Mouse (Mus musculus): ENCODE measurements around the gene Dhx37. TPM values are rescaled to one million over a fixed set of nuclear protein-coding genes. Genes with fewer than 3 reads are reported as not detected.
A peak's percentile ranks its signal among the peaks of the same experiment; 100 is the strongest.
"Not testable (repeated sequence)": the region's sequence is repeated elsewhere in the genome, so short reads cannot be mapped to it uniquely, and the experiment has no call there.

Dhx37 gene
- total RNA-seq, 4 experiments from 2014 or later, result 19.1 to 22.1 (median 19.9) TPM

GRCm38 (mm10) chr5:125388358-125389092 lies 45.4 kb downstream of the Dhx37 start:
- no peak for DNase-seq

GRCm38 (mm10) chr5:125387295-125387694 lies 46.6 kb downstream of the Dhx37 start:
- not testable (repeated sequence) for DNase-seq

GRCm38 (mm10) chr5:125385215-125385940 lies 48.5 kb downstream of the Dhx37 start:
- DNase-seq, result no peak

GRCm38 (mm10) chr5:125384512-125385214 lies 49.3 kb downstream of the Dhx37 start:
- no peak for DNase-seq

GRCm38 (mm10) chr5:125383637-125384420 lies 50.1 kb downstream of the Dhx37 start:
- no peak for DNase-seq

GRCm38 (mm10) chr5:125382673-125383558 lies 51.0 kb downstream of the Dhx37 start:
- peak; percentile 63 for DNase-seq

GRCm38 (mm10) chr5:125381954-125382672 lies 51.8 kb downstream of the Dhx37 start:
- no peak for DNase-seq

- DNase-seq, result no peak
Measured at GRCm38 (mm10) chr5:125378919-125379318, 55.0 kb downstream of the Dhx37 start.

GRCm38 (mm10) chr5:125377214-125377613 lies 56.7 kb downstream of the Dhx37 start:
- DNase-seq, result no peak

GRCm38 (mm10) chr5:125375871-125376270 lies 58.0 kb downstream of the Dhx37 start:
- no peak for DNase-seq

GRCm38 (mm10) chr5:125372027-125372426 lies 61.9 kb downstream of the Dhx37 start:
- DNase-seq, result no peak

- no peak for DNase-seq
Measured at GRCm38 (mm10) chr5:125370950-125371693, 62.8 kb downstream of the Dhx37 start.

- DNase-seq, result peak; percentile 50
Measured at GRCm38 (mm10) chr5:125368568-125368967, 65.4 kb downstream of the Dhx37 start.

GRCm38 (mm10) chr5:125368156-125368555 lies 65.8 kb downstream of the Dhx37 start:
- DNase-seq, result no peak

- DNase-seq, result no peak
Measured at GRCm38 (mm10) chr5:125364851-125365429, 69.0 kb downstream of the Dhx37 start.

- DNase-seq, result no peak
Measured at GRCm38 (mm10) chr5:125363894-125364293, 70.0 kb downstream of the Dhx37 start.

Data from adrenal gland, adult 8-10 months (tissue).